Mouse (Mus musculus): ENCODE results near the gene Hpse2. TPM values are rescaled to one million over a fixed set of nuclear protein-coding genes. Genes with fewer than 3 reads are reported as not detected.

Hpse2 gene
- polyA plus RNA-seq, 1 experiment, result 0.36 TPM

DNA sequence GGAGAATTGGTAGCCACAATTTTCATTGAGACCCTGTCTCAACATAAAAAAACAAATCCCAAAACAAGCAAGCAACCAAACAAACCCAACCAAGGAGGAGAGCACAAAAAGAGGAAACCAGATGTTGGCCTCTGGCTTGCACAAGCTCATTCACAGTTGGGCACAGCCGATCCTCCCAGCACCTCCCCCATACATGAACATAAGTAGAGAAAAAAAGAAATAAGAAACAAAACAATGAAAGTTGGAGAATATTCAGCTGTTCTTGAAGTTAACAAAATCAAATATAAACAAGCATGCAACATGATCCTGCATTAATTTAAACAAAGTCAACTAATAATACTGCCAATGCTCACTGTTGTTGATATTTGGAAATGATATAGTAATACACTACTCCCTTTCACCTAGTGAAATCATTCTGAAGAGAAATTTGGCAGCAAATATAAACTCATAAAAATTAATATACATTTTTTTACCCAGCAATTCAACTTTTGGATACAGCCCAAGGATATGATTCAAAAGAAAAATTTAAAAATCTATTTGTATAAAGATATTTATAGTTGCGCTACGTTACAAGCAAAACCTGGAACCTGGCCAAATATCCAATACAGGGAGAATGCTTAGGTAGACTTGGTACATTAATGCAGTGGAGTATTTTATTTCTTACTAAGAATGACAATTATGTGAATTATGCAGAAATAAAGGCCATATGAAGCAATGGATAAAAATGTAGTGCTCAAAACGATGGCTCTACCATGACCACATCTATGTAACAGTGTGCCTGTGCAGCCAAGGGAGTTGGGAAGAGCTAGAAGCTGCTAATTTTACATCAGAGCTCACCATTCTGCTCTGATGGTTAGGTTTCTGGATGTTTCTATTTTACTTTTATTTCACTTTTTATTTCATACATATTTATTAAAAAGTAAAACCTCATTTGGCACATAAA lies 402.5 kb downstream of the Hpse2 start:
- 65% methylated on average over 4 of the region's 4 CpGs for WGBS
- Histone ChIP-seq H3K27me3 (ENCODE audit: control insufficient read depth, insufficient read depth, low read length) (no peaks in the 10 kb centered on the region), H3K4me1 (replicated peaks; ENCODE audit: control insufficient read depth, insufficient read depth, low read length) (no peaks in the 10 kb centered on the region), H3K4me3 (ENCODE audit: control insufficient read depth, insufficient read depth, low read length) (no peak overlapping the region), H3K36me3 (ENCODE audit: control insufficient read depth, insufficient read depth, low read length) (no peaks in the 10 kb centered on the region), H3K27ac (ENCODE audit: control insufficient read depth, insufficient read depth, low read length) (no peak overlapping the region)
- DNase-seq, result no peak
- TF ChIP-seq CTCF (IDR thresholded peaks at IDR 0.05; ENCODE audit: borderline replicate concordance, control insufficient read depth, extremely low read depth, insufficient read depth, low read length, poor library complexity) (no peak), POLR2A (IDR thresholded peaks at IDR 0.05; ENCODE audit: control insufficient read depth, extremely low read depth, insufficient read depth, low read length, poor library complexity) (no peak)

DNA sequence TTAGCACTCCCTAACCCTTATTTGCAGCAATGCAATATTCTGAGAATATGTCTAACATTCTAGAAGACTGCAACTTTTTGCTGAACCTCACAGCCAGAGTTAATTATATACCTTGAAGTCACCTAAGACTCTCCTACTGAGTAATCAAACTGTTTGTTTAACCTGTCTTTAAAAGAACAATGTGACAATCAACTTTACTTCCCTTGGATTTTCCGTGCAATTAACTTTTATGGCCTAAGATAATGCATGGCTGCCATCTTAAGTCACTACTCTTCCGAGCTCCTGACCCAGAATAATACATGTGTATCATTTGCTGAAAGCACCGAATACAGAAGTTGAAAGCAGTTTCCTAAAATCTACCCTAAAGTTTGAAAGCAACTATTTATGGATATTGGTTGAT lies 407.6 kb downstream of the Hpse2 start:
- no peak overlapping the region for H3K4me3 ChIP-seq (ENCODE audit: control insufficient read depth, insufficient read depth, low read length)
- 90% methylated on average over 3 of the region's 3 CpGs for whole genome bisulfite sequencing
- no peaks in the 10 kb centered on the region for H3K4me1 ChIP-seq (replicated peaks; ENCODE audit: control insufficient read depth, insufficient read depth, low read length)
- no peak for TF ChIP-seq CTCF (IDR thresholded peaks at IDR 0.05; ENCODE audit: borderline replicate concordance, control insufficient read depth, extremely low read depth, insufficient read depth, low read length, poor library complexity)
- no peak for TF ChIP-seq POLR2A (IDR thresholded peaks at IDR 0.05; ENCODE audit: control insufficient read depth, extremely low read depth, insufficient read depth, low read length, poor library complexity)
- H3K27ac ChIP-seq (ENCODE audit: control insufficient read depth, insufficient read depth, low read length), result no peak overlapping the region
- no peak for DNase-seq
- H3K36me3 ChIP-seq (ENCODE audit: control insufficient read depth, insufficient read depth, low read length), result no peaks in the 10 kb centered on the region
- no peaks in the 10 kb centered on the region for H3K27me3 ChIP-seq (ENCODE audit: control insufficient read depth, insufficient read depth, low read length)

DNA sequence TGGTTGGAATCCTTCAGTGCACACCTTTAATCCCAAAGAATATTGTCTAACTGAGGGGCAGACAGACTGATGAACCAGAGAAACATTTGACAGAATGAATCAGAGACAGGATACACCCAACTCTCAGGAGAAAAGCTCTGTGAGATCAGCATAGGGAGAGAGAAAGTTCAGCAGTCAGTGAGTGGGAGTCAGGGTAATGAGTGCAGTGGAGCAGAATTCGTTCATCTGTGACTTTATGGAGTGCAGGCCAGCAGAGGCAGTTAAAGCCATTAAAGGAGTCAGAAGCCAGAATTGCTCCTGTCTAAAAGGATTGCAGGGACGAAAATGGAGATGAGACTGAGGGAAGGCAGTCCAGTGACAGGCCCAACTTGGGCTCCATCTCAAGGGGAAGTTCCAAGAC lies 410.2 kb downstream of the Hpse2 start:
- H3K27me3 ChIP-seq (ENCODE audit: control insufficient read depth, insufficient read depth, low read length), result no peaks in the 10 kb centered on the region
- WGBS, result 88% methylated on average over 2 of the region's 2 CpGs
- H3K4me1 ChIP-seq (replicated peaks; ENCODE audit: control insufficient read depth, insufficient read depth, low read length), result no peaks in the 10 kb centered on the region
- H3K27ac ChIP-seq (ENCODE audit: control insufficient read depth, insufficient read depth, low read length), result no peak overlapping the region
- no peak for DNase-seq
- no peak for TF ChIP-seq POLR2A (IDR thresholded peaks at IDR 0.05; ENCODE audit: control insufficient read depth, extremely low read depth, insufficient read depth, low read length, poor library complexity)
- TF ChIP-seq CTCF (IDR thresholded peaks at IDR 0.05; ENCODE audit: borderline replicate concordance, control insufficient read depth, extremely low read depth, insufficient read depth, low read length, poor library complexity), result no peak
- H3K4me3 ChIP-seq (ENCODE audit: control insufficient read depth, insufficient read depth, low read length), result no peak overlapping the region
- H3K36me3 ChIP-seq (ENCODE audit: control insufficient read depth, insufficient read depth, low read length), result no peaks in the 10 kb centered on the region

DNA sequence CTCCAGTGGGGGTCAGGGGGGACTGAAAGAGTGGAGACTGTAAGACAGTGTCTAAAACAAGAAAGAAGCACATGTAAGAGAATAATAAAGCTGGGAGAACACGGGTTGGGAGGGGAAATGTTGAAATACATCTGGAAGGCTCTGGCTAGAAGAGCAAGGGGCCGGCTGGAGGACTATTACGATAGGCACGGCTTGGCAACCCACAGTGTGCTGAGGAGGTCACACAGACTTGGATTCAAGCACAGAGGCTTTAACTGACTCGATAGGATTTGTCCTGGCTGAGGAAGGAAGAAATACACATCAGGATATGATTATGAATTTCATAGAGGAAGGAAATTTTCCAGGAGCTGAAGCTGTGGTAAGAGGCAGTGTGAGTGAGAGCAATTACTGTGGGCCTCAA lies 414.4 kb downstream of the Hpse2 start:
- Histone ChIP-seq H3K27me3 (ENCODE audit: control insufficient read depth, insufficient read depth, low read length) (no peaks in the 10 kb centered on the region), H3K4me1 (replicated peaks; ENCODE audit: control insufficient read depth, insufficient read depth, low read length) (no peaks in the 10 kb centered on the region), H3K4me3 (ENCODE audit: control insufficient read depth, insufficient read depth, low read length) (no peak overlapping the region), H3K36me3 (ENCODE audit: control insufficient read depth, insufficient read depth, low read length) (no peaks in the 10 kb centered on the region), H3K27ac (ENCODE audit: control insufficient read depth, insufficient read depth, low read length) (no peak overlapping the region)
- no peak for TF ChIP-seq POLR2A (IDR thresholded peaks at IDR 0.05; ENCODE audit: control insufficient read depth, extremely low read depth, insufficient read depth, low read length, poor library complexity)
- no peak for TF ChIP-seq CTCF (IDR thresholded peaks at IDR 0.05; ENCODE audit: borderline replicate concordance, control insufficient read depth, extremely low read depth, insufficient read depth, low read length, poor library complexity)
- no peak for DNase-seq
- 82% methylated on average over 5 of the region's 5 CpGs for WGBS

DNA sequence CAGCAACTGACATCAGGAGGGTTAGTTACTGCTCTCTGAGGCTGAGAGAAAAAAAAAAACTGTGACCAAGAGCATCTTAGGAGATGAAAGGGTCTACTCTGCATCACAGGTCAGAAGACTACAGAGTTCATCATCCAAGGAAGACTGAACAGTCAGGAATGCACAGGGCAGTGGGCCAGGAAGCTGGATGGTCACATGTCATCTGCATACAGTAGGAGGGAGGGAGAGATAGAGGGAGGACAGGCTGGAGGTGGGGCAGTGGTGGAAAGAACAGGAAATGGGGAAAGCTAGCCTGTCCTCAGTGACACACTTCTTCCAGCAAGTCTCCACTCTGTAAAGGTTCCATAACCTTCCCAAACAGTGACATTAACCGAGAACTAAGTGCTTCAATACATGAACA lies 423.0 kb downstream of the Hpse2 start:
- WGBS, result 85% methylated on average over 1 of the region's 1 CpGs
- Histone ChIP-seq H3K4me1 (replicated peaks; ENCODE audit: control insufficient read depth, insufficient read depth, low read length) (no peaks in the 10 kb centered on the region), H3K4me3 (ENCODE audit: control insufficient read depth, insufficient read depth, low read length) (no peak overlapping the region), H3K27ac (ENCODE audit: control insufficient read depth, insufficient read depth, low read length) (no peak overlapping the region), H3K36me3 (ENCODE audit: control insufficient read depth, insufficient read depth, low read length) (no peaks in the 10 kb centered on the region), H3K27me3 (ENCODE audit: control insufficient read depth, insufficient read depth, low read length) (no peaks in the 10 kb centered on the region)
- no peak for DNase-seq
- TF ChIP-seq CTCF (IDR thresholded peaks at IDR 0.05; ENCODE audit: borderline replicate concordance, control insufficient read depth, extremely low read depth, insufficient read depth, low read length, poor library complexity) (no peak), POLR2A (IDR thresholded peaks at IDR 0.05; ENCODE audit: control insufficient read depth, extremely low read depth, insufficient read depth, low read length, poor library complexity) (no peak)

DNA sequence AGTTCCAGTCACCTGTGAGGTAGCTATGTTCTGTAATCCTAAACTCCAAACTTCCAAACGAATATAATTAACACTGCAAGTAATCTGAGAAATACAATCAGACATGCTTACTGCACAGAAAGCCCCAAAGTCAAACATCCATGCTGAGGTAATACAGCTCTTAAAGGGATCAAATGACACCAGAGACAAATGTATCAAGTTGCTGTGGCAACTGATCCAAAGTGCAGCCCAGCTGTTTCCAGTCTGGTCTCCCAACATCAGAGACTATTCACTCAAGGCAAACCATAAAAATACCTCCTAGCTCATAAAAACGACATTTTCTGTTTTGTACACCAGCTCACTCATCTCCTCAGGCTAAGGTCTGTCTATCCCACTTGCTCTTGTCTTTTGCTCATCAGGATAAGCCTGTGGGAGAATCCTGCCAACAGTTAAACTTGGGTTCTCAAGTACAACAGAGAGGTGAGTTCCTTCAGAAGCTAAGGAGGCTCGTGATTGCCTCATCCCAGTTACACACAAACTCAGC lies 440.0 kb downstream of the Hpse2 start:
- Histone ChIP-seq H3K4me1 (replicated peaks; ENCODE audit: control insufficient read depth, insufficient read depth, low read length) (no peaks in the 10 kb centered on the region), H3K4me3 (ENCODE audit: control insufficient read depth, insufficient read depth, low read length) (no peak overlapping the region), H3K27ac (ENCODE audit: control insufficient read depth, insufficient read depth, low read length) (no peak overlapping the region), H3K36me3 (ENCODE audit: control insufficient read depth, insufficient read depth, low read length) (no peaks in the 10 kb centered on the region), H3K27me3 (ENCODE audit: control insufficient read depth, insufficient read depth, low read length) (no peaks in the 10 kb centered on the region)
- no peak for DNase-seq
- no peak for TF ChIP-seq CTCF (IDR thresholded peaks at IDR 0.05; ENCODE audit: borderline replicate concordance, control insufficient read depth, extremely low read depth, insufficient read depth, low read length, poor library complexity)
- TF ChIP-seq POLR2A (IDR thresholded peaks at IDR 0.05; ENCODE audit: control insufficient read depth, extremely low read depth, insufficient read depth, low read length, poor library complexity), result no peak
- 59% methylated on average over 3 of the region's 3 CpGs for WGBS

Measured in thymus, adult 2 months (tissue).